Mouse (Mus musculus) testis, adult 2 months (tissue): Measurements from ENCODE around the gene Farp1.

Source experiments
- CTCF ChIP-seq: fragments of 200-500 bp; IDR thresholded peaks from 2 replicates; pipeline ENCODE4 v1.5.1; 2012; ENCODE audit warnings: low read depth, mild to moderate bottlenecking, inconsistent platforms, low read length, moderate library complexity; ENCODE audit not compliant: control insufficient read depth, insufficient read depth, insufficient replicate concordance
- POLR2A ChIP-seq: fragments of 200-500 bp; IDR thresholded peaks from 2 replicates; pipeline ENCODE4 v1.6.1; 2012; ENCODE audit warnings: low read depth, mild to moderate bottlenecking, inconsistent platforms, low read length, moderate library complexity; ENCODE audit not compliant: control insufficient read depth

GRCm38 (mm10) chr14:121125651-121126050 is 90.7 kb downstream of the Farp1 start:
- TF ChIP-seq POLR2A = no peak
- TF ChIP-seq CTCF = no peak
